Mouse (Mus musculus) liver, embryonic 14.5 days (tissue): Measurements from ENCODE around the gene Alg3. TPM values are rescaled to one million over a fixed set of nuclear protein-coding genes. Genes with fewer than 3 reads are reported as not detected.
A peak's percentile ranks its signal among the peaks of the same experiment; 100 is the strongest.

Experiments used
- ATAC-seq: fragments of 200-750 bp; cut with Nextera tagmentation; 2 replicates; pipeline ENCODE4 v1.8.0; 2017; ENCODE audit warnings: moderate number of reproducible peaks, mild to moderate bottlenecking, moderate library complexity; ENCODE audit not compliant: insufficient read depth
- DNase-seq, 3 experiments: peaks; one replicate each; pipeline ENCODE4 v3.0.0-alpha.2; 2012 to 2013; ENCODE audit warnings: low read depth in 3 of 3, low spot score in 3 of 3
- H3K27ac ChIP-seq: fragments of 300-500 bp; sonication (generic); 2 replicates; pipeline ENCODE4 v1.5.1; 2014; ENCODE audit warnings: moderate library complexity, mild to moderate bottlenecking, control low read depth, inconsistent platforms
- H3K27me3 ChIP-seq: fragments of 300-500 bp; sonication (generic); 2 replicates; pipeline ENCODE4 v1.6.1; 2014; ENCODE audit warnings: mild to moderate bottlenecking, low read length, moderate library complexity; ENCODE audit not compliant: control insufficient read depth, insufficient read depth
- H3K36me3 ChIP-seq: fragments of 300-500 bp; sonication (generic); replicated peaks from 2 replicates; pipeline ENCODE4 v1.6.1; 2014; ENCODE audit warnings: low read depth; ENCODE audit not compliant: control insufficient read depth, insufficient read depth
- H3K4me1 ChIP-seq, 2 experiments: fragments of 200-500 bp in 1 of 2; fragments of 300-500 bp in 1 of 2; sonication (generic) in 1 of 2; replicated peaks; 2 replicates each; pipeline ENCODE4 v1.6.1; 2012 to 2014; ENCODE audit warnings: antibody characterized with exemption in 1 of 2, inconsistent platforms in 1 of 2, low read length in 1 of 2; ENCODE audit not compliant: control insufficient read depth in 2 of 2, insufficient read depth in 2 of 2
- H3K4me2 ChIP-seq: fragments of 300-500 bp; sonication (generic); 2 replicates; pipeline ENCODE4 v1.6.1; 2014; ENCODE audit warnings: low read depth, mild to moderate bottlenecking, control low read depth, moderate library complexity
- H3K4me3 ChIP-seq, 2 experiments: fragments of 200-500 bp in 1 of 2; fragments of 300-500 bp in 1 of 2; sonication (generic) in 1 of 2; 2 replicates each; pipeline ENCODE4 v1.5.1; 2012 to 2014; ENCODE audit warnings: low read depth in 2 of 2, low read length in 2 of 2, mild to moderate bottlenecking in 2 of 2, control low read depth in 1 of 2, inconsistent platforms in 1 of 2, moderate library complexity in 1 of 2; ENCODE audit not compliant: insufficient read depth in 1 of 2
- H3K9ac ChIP-seq: fragments of 300-500 bp; sonication (generic); replicated peaks from 2 replicates; pipeline ENCODE4 v1.6.1; 2014; ENCODE audit warnings: mild to moderate bottlenecking, control low read depth, moderate library complexity
- H3K9me3 ChIP-seq: fragments of 300-500 bp; sonication (generic); 2 replicates; pipeline ENCODE4 v1.6.1; 2016; ENCODE audit warnings: low read length, mixed read lengths; ENCODE audit not compliant: control insufficient read depth
- CTCF ChIP-seq: IDR thresholded peaks from 2 replicates; pipeline ENCODE4 v1.5.1; 2016; ENCODE audit warnings: antibody characterized with exemption, low read depth, control low read depth
- EP300 ChIP-seq: IDR thresholded peaks from 2 replicates; pipeline ENCODE4 v1.6.1; 2016; ENCODE audit warnings: antibody characterized with exemption, low read depth
- WGBS: fragments of 180-500 bp; shearing (Covaris S2); extraction: QIAGEN DNeasy Blood & Tissue Kit; methylation state at CpG from one replicate; pipeline ENCODE4 v1.1.7; 2014; ENCODE audit not compliant: insufficient replicate concordance; 5-methylcytosine and 5-hydroxymethylcytosine counted together
- polyA plus RNA-seq, 2 experiments: library from polyadenylated mRNA; depleted of rRNA in 1 of 2; stranded (reverse) in 1 of 2; unstranded in 1 of 2; fragments of >200 nt; fragmentation: Nextera tagmentation in 1 of 2; extraction: Ambion mirVana in 1 of 2; gene quantifications; 2 replicates each; pipeline versions ENCODE4 v1.2.1 to v1.2.3; 2012 to 2014

Alg3 gene
- polyA plus RNA-seq, 2 experiments: 9.3 to 21.7 TPM

- ATAC-seq (peak; percentile 97), DNase-seq (peak; percentile 85 to 86 (median 86))
- Histone ChIP-seq H3K9me3 (no peaks in the 10 kb centered on the region), H3K9ac (peak within 1 kb of the TSS; percentile 82), H3K27me3 (no peaks in the 10 kb centered on the region), H3K4me1 (peaks cover 7% of the 10 kb centered on the region in 2 experiments; a peak in 3 of 4 replicates), H3K27ac (peak within 1 kb of the TSS; percentile 51), H3K4me3 (peak within 1 kb of the TSS; percentile 80 to 96), H3K36me3 (peaks cover 17% of the 10 kb centered on the region), H3K4me2 (peak within 1 kb of the TSS; percentile 69)
- 1% methylated on average over 46 of the region's 46 CpGs for WGBS
- TF ChIP-seq CTCF: peak; percentile 34
- TF ChIP-seq EP300: no peak
Measured at GRCm38 (mm10) chr16:20651076-20651946, 39.8 kb upstream of the Alg3 start, which contains the start of gene Psmd2. TSS of gene Psmd2 (plus strand) at chr16:20651652.

- no peak overlapping the region for H3K27ac ChIP-seq
- H3K4me2 ChIP-seq: no peak overlapping the region
- TF ChIP-seq CTCF (no peak), EP300 (no peak)
- no peaks in the 10 kb centered on the region for H3K36me3 ChIP-seq
- H3K9me3 ChIP-seq: no peaks in the 10 kb centered on the region
- no peaks in the 10 kb centered on the region for H3K27me3 ChIP-seq
- no peaks in the 10 kb centered on the region for H3K4me1 ChIP-seq
- H3K9ac ChIP-seq: no peak overlapping the region
- DNase-seq (no peak), ATAC-seq (no peak)
- no peak overlapping the region for H3K4me3 ChIP-seq
- WGBS: 61% methylated on average over 7 of the region's 7 CpGs
Measured at GRCm38 (mm10) chr16:20643911-20644310, 32.4 kb upstream of the Alg3 start.

- no peaks in the 10 kb centered on the region for H3K36me3 ChIP-seq
- no peak overlapping the region for H3K4me3 ChIP-seq
- no peaks in the 10 kb centered on the region for H3K27me3 ChIP-seq
- WGBS: under 1% methylated on average over 8 of the region's 8 CpGs
- H3K9me3 ChIP-seq: no peaks in the 10 kb centered on the region
- H3K4me1 ChIP-seq: no peaks in the 10 kb centered on the region
- H3K4me2 ChIP-seq: no peak overlapping the region
- TF ChIP-seq CTCF (peak; percentile 87), EP300 (no peak)
- H3K27ac ChIP-seq: no peak overlapping the region
- ATAC-seq (no peak), DNase-seq (no peak)
- H3K9ac ChIP-seq: no peak overlapping the region
Measured at GRCm38 (mm10) chr16:20642161-20642560, 30.6 kb upstream of the Alg3 start.

- no peak overlapping the region for H3K27ac ChIP-seq
- no peak overlapping the region for H3K9ac ChIP-seq
- no peak for DNase-seq
- no peak overlapping the region for H3K4me3 ChIP-seq
- H3K36me3 ChIP-seq: no peaks in the 10 kb centered on the region
- WGBS: 74% methylated on average over 8 of the region's 8 CpGs
- ATAC-seq: no peak
- no peaks in the 10 kb centered on the region for H3K4me1 ChIP-seq
- no peak for TF ChIP-seq CTCF
- TF ChIP-seq EP300: no peak
- H3K4me2 ChIP-seq: no peak overlapping the region
- H3K27me3 ChIP-seq: no peaks in the 10 kb centered on the region
- no peaks in the 10 kb centered on the region for H3K9me3 ChIP-seq
Measured at GRCm38 (mm10) chr16:20638367-20638766, 26.8 kb upstream of the Alg3 start.

- no peak overlapping the region for H3K4me3 ChIP-seq
- ATAC-seq (no peak), DNase-seq (no peak)
- no peak overlapping the region for H3K27ac ChIP-seq
- no peaks in the 10 kb centered on the region for H3K36me3 ChIP-seq
- H3K4me1 ChIP-seq: no peaks in the 10 kb centered on the region
- H3K4me2 ChIP-seq: no peak overlapping the region
- no peaks in the 10 kb centered on the region for H3K9me3 ChIP-seq
- WGBS: 56% methylated on average over 8 of the region's 8 CpGs
- H3K9ac ChIP-seq: no peak overlapping the region
- TF ChIP-seq CTCF: no peak
- no peak for TF ChIP-seq EP300
- no peaks in the 10 kb centered on the region for H3K27me3 ChIP-seq
Measured at GRCm38 (mm10) chr16:20637410-20637809, 25.9 kb upstream of the Alg3 start.
